Mouse (Mus musculus) kidney, postnatal 36 days (tissue): ENCODE measurements around the gene Dhx30.
A peak's percentile ranks its signal among the peaks of the same experiment; 100 is the strongest.
"Not testable (repeated sequence)": the region's sequence is repeated elsewhere in the genome, so short reads cannot be mapped to it uniquely, and the experiment has no call there.

Source experiments
- DNase-seq, 2 experiments: peaks; one replicate each; pipeline ENCODE4 v3.0.0; 2021 to 2022; ENCODE audit warnings: mixed read lengths in 2 of 2

Dhx30 gene

DNA sequence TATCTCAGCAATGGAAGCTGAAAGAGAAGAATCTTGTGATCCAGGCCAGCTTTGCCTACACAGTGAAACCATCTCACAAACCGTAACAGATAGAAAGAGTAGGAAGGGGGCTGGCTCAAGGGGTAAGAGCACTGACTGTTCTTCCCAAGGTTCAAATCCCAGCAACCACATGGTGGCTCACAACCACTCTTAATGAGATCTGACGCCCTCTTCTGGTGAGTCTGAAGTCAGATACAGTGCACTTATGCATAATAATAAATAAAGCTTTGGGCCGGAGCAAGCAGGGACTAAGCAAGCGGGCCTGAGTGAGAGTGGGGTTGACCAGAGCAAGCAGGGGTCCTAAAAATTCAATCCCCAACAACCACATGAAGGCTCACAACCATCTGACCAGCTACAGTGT, 24.3 kb downstream of the Dhx30 start:
- DNase-seq, result peak in 1 of 2 experiments; percentile 50

DNA sequence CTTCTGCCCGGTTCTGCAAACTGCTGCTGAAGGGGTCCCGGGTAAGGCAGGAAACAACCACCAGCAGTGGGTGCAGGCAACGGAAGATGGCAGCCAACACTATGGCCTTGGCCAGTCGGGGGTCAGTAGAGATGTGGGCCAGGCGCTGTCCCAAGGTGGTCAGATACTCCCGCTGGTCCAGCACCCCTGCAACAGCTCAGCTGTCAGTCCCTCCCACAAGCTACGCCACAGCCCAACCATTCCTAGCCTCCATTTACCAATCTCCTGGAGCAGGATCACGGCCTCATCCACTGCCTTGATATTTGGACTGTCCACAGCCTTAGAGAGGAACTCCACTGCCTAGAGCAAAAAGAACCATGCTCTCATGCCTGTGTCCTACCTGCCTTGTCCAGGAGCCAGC, 31.9 kb downstream of the Dhx30 start:
- no peak for DNase-seq

DNA sequence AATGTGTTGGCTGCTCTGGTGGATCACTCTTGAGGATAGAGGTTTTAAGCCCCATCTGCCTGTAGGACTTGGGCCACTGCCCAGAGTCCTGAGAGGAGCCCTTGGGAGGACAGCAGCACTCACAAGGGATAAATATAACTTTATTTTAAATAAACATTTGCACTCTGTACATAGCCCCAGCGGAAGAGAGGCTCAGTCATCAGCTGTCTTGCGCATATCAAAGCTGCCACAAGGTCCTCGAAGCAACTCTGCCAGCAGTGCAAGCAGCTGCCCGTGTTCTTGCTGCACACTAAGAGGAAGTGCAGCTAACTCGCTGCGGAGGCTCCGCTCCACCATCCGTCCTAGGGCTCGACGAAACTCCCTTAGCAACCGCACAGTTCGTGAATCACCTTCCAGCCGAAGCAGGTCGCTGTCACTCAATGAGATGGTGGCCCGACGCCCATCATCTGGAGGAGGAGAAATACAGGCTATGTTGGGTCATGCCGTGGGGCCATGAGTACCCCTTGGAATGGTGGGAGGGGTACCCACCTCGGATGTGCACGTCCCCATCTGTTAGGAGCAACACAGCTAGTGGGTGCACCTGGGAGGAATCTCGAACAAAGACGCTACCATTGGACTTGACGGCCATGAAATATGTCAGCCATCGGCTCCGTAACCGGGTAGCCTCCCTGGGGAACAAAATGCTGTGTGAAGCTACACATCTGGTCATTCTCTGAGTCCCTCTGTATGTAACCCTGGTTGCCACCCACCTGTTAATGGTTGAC, 33.2 kb downstream of the Dhx30 start:
- no peak for DNase-seq

DNA sequence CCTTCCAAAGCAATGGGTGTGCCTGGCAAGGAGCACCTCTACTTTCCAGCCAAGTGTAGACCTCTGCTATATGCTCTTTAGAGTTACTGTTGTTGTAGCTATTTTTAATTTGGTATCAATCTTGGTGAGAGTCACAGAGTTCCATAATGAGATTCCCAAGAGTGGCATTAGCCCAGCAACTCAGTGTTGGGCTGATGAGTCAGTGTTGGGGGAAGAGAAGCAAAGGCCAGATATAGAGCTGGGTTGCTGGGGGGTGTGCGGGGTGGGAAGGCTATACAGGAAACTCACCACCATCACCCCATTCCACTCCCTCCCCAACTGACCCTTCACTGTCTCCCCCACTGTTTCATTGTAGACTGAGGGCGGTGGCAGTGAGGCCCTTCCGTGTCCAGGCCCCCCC, 36.6 kb downstream of the Dhx30 start:
- no peak for DNase-seq

DNA sequence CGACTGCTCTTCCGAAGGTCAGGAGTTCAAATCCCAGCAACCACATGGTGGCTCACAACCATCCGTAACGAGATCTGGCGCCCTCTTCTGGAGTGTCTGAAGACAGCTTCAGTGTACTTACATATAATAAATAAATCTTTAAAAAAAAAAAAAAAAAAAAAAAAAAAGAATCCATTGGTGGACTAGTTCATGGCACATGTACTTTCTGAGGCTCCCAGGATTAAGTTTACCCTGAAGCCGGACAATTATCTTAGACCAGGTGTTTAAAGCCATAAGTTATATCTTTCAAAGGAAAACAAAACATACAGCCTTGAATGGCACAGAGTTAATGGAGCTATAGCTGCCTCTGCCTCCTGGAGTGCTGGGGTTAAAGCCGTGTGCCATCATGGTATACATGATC, 41.2 kb downstream of the Dhx30 start:
- not testable (repeated sequence) for DNase-seq

DNA sequence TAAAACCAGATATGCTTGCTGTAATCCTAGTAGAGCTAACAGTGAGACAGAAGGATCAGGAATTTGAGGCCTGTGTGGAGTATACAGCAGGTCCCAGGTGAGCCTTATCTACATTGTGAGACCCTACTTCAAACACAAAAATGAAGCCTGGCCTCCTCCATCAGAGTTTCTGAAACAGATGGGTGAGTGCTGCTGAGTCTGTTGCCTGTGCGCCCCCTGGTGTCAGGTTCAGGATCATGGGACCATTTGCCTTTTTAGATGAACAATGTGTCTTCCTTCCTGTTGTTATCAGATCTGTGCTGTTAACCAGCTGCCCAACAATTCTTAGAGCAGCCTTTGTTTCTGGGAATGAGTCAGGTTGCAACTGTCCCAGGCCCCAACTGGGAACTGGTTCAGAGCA, 45.8 kb downstream of the Dhx30 start:
- DNase-seq, result peak; percentile 76 to 92

DNA sequence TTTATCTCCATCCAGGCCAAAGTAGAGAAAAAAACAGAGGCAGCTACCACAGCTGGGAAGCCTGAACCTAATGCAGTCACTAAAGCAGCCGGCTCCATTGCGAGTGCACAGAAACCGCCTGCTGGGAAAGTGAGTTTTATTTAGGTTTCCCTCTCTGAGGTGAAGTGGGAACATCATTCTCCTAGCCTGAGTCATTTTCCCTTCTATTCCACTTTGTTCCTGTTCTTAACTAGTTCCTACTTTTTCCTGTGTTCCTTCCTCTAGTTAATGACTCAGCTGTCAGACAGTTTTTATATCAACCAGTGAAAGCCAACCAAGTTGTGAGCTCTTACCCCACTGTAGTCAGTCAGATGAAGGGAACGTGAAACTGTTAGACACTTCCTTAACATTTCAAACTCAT, 46.6 kb downstream of the Dhx30 start:
- no peak for DNase-seq

DNA sequence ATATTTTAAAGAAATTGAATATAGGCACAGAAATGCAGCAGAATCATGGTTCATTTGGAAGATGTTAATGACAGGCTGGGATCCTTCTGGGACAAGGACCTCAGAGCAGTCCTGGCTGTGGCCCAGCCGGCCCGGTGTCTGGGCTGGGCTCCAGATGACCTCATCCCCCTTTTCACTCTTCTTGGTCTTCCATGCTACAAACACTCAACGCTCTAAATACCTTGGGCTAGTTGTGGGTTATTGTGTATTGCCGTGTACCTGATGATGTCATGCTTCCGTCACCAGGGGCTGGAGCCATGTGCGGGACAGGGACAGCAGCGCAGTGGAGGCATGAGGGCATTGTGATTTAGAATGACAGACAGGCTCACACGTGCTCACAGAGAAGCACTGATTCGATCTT, 47.3 kb downstream of the Dhx30 start:
- DNase-seq, result peak; percentile 39 to 69

DNA sequence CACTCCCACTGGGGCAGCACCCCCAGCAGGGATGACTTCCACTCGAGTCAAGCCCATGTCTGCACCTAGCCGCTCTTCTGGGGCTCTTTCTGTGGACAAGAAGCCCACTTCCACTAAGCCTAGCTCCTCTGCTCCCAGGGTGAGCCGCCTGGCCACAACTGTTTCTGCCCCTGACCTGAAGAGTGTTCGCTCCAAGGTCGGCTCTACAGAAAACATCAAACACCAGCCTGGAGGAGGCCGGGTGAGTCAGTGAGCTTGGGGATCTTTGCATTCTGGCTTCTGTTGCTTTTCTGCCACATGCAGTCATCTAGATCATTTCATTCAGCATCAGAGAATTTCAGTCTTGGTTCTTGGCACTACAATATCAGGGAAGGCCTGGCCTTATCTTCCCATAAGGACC, 48.9 kb downstream of the Dhx30 start:
- DNase-seq, result no peak

DNA sequence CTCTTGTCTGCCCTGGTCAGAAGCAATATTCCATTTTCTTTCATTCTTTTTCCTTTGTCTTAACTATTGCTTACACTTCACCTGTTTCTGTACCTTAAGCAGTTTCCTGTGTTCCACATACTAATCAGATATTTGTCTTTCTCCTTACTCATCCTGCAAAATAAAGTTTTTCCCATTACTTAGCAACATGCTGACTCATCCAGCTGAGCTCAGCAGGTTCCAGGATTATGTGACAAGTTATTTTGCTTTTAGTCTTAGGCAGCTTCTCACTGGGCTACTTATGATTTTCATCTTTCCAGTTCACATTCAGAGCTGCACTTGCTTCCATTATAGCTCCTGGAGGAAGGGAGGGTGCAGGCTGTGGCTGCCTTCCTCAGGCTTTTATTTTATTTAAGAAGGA, 53.0 kb downstream of the Dhx30 start:
- DNase-seq, result no peak

DNA sequence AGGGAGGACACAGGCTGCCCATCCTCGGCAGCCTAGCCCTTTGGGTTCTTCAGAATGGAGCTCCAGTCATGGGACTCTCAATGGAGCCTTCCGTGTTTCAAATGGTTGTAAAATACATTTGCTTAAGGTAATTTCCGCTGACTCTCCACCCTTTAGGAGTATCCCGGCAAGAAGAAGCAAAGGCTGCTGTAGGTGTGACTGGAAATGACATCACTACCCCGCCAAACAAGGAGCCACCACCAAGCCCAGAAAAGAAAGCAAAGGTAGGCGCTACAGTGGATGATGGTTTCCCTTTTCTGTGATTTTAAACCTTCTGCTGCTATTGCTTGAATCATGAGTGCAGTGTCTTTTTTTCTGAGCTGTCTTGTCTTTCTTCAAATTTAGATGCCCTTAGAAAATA, 54.8 kb downstream of the Dhx30 start:
- no peak for DNase-seq

DNA sequence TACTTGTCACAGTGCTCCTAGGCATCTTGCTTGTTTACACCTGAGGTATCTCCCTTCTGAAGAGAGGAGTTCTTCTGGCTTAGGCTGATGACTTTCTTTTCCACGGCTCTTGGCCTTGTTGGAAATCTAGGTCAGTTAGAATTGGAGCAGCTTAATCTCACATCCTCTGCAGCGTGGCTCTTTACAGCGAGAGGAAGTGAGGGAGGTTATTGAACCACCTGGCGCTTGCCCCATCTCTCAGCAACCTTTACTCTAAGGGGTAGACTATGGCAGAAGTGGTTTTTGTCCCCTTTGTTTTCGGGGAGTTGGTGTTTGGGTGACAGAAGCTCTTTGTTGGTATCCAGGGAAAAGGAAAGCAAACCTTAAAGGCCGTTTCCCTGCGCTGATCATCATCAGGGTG, 55.2 kb downstream of the Dhx30 start:
- no peak for DNase-seq

DNA sequence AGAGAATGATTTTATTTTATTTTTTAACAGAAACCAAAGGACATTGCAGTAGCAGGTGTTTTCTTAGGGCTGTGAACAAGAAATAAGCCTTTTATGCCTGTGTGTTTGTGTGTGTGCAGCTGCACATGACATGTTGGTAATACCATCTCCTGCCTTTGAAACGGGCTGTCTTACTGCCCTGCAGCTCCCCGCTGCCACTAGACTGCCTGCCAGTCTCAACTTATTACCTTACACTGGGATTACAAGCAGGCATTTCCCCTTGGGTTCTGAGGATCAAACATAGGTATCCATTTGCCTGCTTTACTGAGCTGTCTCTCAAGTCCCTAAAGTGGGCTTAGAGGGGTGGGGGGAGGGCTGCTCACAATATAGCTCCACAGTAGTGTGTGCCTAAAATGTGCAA, 56.9 kb downstream of the Dhx30 start:
- no peak for DNase-seq

DNA sequence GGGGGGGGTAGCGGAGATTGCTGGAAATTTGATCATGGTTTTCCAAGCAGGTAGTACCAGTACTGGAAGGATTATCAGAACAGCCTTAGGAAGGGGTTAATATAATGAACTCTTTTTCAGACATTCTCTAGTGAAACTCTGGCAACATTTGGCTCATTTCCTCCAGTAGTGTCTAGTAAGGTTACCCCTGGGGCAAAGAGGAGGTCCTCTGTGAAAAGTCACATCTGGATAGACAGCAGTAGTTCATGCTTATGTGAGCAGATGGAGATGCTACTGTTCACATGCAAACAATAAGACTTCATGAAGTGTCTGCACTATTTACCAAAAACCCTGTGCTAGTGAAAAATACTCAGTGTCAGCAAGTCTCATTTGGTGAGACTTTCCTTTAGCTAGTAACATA, 60.4 kb downstream of the Dhx30 start:
- DNase-seq, result peak in 1 of 2 experiments; percentile 17

DNA sequence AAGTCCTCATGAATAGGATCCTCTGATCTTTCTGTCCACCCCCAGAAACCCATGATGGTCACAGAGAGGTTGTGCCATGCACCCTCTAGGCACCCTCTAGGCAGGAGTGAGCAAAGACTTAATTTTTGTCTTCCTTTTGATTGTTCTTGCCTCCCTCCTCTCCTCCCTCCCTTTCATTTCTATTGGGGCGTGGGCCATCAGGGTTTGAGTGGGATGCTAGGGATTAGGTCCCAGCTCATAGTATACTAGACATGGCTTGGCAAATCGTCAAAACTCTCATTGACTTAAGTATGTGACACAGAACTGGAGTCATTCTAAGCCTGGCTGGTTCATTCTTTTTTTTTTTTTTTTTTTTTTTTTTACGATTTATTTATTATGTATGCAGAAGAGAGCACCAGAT, 62.8 kb downstream of the Dhx30 start:
- DNase-seq, result no peak

DNA sequence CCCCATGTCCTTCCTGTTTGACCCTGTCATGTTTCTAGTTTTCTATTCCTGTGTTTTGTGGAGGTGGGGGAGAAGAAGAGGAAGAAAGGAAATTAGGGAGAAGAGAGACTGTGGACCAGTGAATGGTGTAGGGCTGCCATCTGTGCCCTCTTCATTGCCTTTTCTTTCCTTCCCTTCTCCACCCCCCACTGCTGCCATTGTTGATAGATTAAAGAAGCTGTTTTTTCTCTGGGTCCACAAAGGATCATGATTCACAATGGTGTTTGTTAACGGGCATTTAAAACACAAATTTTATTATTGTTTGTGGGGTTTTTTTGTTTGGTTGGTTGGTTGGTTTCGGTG, 63.6 kb downstream of the Dhx30 start:
- DNase-seq, result no peak

DNA sequence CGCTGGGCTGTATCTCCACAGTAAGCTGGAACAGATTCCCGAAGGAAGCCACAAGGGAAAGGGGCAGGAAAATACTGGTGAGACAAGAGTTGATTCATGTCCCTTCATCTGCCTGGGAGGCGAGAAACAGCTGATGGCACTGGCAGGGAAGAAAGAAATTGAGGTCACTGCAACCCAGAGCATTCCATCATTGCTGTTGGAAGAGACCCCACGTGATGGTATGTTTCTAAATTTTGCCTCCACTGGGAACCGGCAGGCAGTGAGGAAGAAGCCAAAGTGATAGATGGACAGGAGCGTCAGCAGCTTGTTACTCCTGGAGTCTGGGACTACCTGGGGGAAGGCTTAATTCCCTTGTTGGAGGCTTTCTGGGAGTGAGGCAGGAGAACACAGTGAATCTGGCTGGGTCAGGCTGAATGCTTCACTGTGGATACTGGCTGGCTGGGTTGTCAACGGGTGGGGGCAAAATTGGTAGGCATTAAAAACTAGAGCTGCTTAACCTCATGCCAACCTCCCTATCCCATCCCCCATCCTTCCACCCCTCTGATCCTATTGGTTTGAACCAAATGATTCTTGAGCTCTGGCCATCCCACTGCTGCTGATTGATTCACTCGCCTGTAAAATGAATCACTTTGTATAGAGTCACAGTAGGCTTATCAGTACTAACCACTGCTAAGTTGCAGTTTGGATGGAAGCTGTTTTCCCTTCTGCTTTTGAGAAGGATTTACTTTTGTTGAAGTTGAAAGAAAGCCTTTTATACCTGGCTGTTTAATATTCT, 64.1 kb downstream of the Dhx30 start:
- DNase-seq, result no peak

DNA sequence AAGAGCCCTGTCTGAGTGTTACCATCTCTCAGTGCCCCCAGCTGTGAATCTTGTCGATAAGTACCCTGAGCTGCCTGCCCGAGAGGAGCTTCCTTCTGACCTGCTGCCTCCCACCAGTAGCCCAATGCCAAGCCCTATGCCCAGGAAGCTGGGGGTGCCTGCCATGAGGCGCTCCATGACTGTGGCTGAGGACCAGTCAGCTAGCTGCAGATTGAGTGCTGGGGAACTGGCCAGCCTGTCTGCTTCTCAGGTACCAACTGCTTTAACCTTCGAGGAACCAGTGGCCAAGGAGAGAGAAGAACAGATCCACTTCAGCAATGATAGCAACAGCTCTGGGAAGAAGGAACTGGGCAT, 64.7 kb downstream of the Dhx30 start:
- DNase-seq, result no peak

DNA sequence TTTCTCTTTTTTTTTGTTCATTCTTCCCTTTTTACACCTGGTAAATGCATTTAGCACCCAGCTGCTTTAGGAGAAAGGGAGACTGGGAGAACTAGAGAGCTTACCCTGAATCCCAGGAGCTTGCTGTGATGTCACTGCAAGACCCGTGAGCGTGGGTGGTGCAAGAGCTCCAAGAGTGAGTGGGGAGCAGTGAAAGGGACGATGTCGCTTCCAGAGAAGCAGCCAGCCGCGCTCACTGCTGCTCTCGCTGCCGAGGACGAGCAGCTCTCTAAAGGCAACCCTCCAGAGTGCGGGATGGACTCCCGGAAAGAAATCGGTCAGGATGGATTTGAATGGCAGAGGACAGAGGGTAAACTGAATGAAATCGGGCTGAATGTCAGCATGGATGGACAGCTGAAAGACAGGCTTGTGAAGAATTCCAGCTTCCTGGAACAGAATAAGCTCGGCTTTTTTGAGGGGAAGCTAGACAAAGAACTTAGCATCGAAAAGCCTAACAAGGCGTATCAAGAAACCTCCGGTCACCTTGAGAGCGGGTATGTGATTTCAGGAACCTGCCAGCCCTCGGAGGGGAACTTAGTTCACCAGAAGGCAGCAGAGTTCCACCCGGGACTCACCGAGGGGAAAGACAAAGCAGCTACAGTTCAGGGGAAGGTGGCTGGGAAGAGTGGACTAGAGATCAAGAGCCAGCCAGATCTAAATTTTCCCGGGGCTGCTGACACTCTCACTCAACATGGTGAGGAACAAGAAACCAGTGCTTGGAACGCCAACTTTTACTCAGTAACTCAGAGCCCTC, 65.6 kb downstream of the Dhx30 start:
- DNase-seq, result no peak

DNA sequence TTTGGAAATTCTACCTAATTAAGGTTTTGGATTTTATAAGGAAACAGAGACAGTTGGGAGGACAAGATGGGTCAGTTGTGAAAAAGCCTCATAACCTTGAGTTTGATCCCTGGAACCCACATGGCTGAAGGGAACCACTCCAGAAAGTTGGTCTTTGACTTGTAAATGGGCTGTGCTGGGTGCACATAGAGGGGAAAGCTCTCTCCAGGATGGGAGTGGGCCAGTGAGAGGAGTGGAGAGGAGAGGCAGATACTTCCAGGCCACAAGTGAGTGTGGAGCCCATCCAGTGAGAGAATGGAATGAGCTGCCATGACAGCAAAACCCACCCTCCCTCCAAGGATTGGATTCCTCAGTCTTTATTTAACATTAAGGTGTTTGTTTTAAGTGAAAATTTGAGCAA, 66.4 kb downstream of the Dhx30 start:
- no peak for DNase-seq

DNA sequence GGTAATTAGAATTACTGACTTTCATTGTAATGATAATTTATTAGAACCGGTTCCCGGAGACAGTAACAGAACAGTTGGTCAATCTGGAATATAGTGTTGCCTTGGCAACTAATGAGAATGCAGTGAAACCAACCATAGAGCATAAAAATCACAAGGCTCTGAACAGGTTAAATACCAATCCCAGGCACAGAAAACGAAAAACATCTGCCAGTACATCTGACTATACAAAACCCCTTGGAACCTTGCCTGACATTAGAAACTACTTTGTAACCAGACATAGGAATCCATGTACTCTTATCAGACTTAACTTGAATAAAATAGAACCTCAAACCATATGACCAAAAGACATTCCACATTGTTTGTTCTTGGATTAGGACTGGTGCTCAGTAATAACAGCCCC, 69.8 kb downstream of the Dhx30 start:
- no peak for DNase-seq

DNA sequence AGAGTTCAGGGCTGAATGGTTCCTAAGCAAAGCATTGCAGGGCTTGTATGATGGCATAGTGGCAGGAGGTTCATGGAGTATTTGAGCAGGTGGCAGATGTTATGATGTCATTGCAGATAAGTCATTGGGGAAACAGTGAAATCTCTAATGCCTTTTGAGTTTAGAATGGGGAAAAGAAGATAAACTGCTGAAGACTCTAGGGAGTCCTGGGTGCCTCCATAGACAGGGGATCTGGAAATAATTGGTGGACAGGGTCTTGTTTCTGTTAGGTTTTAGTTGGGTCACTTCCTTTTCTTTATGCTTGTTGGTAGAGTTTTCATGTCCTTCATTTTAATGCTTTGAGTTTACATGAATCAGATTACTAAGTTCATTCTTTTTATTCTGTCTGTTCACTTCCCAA, 70.4 kb downstream of the Dhx30 start:
- DNase-seq, result no peak

DNA sequence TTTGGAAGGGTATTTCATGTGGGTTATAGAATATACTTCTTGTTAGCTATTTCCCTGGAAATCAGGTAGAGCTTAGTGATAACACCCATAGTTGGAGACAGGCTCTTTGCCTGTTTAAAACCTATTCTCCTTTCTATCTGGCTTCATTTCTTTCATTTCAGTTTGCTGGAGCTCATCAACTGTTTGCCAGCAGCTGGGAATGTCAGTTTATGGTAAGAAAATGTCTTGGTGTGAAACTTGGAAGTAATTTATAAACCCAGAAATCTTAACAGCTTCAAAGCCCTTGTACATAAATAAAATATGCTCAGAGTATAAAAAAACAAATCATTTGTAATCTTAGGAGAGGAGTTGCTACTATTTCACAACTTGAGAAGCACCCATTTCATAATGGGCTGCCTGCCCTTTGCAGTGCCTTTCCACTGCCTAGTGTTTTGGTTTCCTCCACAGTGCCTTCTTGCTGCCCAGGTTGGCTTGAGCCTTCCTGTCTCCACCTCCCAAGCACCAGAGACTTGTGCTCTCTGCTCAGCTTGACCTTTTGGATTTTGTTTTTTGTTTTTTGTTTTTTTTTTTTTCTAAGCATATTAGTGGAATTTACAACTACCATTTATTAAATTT, 71.8 kb downstream of the Dhx30 start:
- no peak for DNase-seq

DNA sequence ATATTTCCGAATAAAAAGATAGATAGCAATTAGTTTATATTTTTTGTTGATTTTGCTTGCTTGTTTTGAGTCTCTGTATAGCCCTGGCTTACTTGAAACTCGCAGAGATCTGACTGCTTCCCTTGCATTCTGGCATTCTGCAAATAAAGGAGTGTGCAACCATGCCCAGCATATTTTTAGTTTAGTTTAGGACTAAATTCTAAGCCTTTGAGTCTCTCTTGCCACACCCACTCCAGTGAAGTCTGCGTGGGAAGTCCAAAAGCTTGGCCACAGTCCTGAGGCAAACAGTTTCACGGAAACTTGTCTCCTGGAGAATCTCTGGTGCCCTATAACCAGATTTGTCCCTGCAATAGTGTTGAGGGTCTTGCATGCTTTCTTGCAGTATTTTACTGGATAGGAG, 73.3 kb downstream of the Dhx30 start:
- DNase-seq, result no peak
